Mouse (Mus musculus) G1E-ER4 (cell line): ENCODE results near the gene Smpx. TPM values are rescaled to one million over a fixed set of nuclear protein-coding genes. Genes with fewer than 3 reads are reported as not detected.

ENCODE experiments used
- GATA1 ChIP-seq: IDR thresholded peaks from one replicate; pipeline ENCODE4 v1.8.0; 2012; ENCODE audit warnings: low read length, inconsistent platforms
- polyA plus RNA-seq: library from polyadenylated mRNA; stranded (reverse); fragments of >175 nt; gene quantifications from 2 replicates; pipeline ENCODE4 v1.2.3, GENCODE M21; 2012

Smpx gene
- polyA plus RNA-seq, 1 experiment = not detected

- TF ChIP-seq GATA1 = no peak
These were observed 49.3 kb downstream of the Smpx start for GRCm38 (mm10) chrX:157747815-157748544.

DNA sequence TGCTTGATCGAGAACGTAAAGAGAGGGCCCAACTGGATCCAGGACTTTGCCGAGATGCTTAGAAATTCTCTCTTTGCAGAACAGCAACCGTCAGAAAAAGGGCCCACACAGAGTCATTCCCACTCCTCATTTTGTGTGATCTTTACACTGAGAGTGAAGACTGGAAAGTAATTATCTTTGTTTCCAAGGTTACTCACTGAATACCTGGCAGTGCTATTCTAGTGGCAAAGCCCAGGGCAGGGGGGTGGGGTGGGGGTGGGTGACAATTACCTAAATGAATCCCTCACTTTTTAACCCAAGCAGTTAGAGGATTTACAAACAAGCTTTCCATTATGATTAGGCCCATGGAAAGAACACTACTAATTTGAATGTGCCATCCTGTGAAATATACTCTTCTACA is 55.8 kb downstream of the Smpx start:
- no peak for TF ChIP-seq GATA1

- TF ChIP-seq GATA1 = no peak
These were observed 63.8 kb downstream of the Smpx start for GRCm38 (mm10) chrX:157762542-157762941.

DNA sequence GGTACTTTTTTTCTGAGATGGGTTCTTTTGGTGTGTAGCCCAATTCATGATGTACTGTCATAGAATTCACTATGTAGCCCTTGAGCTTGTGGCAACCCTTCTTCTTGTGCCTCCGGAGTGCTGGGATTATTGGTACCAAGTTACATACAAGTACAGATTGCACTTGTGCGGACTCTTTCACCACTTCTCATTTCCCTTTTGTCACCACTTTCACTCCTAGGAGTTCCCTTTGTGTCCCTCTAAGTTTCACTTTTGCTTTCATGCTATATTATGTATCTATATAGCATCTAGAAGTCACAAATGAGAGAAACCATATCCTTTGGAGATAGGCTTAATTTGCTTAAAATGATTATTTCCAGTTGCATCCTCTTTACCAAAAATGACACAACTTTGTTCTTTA is 103.0 kb downstream of the Smpx start:
- TF ChIP-seq GATA1 = no peak

Other genes starting within 250 kb of the Smpx start
- gene Sms, start 206.6 kb upstream of the Smpx start, polyA plus RNA-seq = 35.7 and 39.6 TPM in 2 replicates
- gene Yy2, start 129.9 kb upstream of the Smpx start, polyA plus RNA-seq = 0.08 TPM in 1 of 2 replicates, not detected in the other
- 6.5 and 11.6 TPM in 2 replicates for gene Mbtps2, start 100.2 kb upstream of the Smpx start, polyA plus RNA-seq
- not detected in 2 replicates for gene Klhl34, start 119.5 kb downstream of the Smpx start, polyA plus RNA-seq